Mouse (Mus musculus) activated CD4-positive, CD25-positive, alpha-beta regulatory T cell (primary cell): ENCODE results near the gene Oard1. TPM values are rescaled to one million over a fixed set of nuclear protein-coding genes. Genes with fewer than 3 reads are reported as not detected.

ENCODE experiments used
- polyA plus RNA-seq, 2 experiments: library from polyadenylated mRNA; unstranded; fragments of 100-300 nt; shearing (Covaris generic); gene quantifications; one replicate each; pipeline ENCODE4 v1.2.1; 2017

The Oard1 gene
- 10 to 100 TPM; 57.9 to 80.4 TPM for polyA plus RNA-seq

GRCm38 (mm10) chr17:48409380-48410298 lies at the start of gene Oard1, which contains the start of gene Nfya:
Gene Oard1 (plus strand): TSS chr17:48410014.
Gene Nfya (minus strand): TSS chr17:48409906.

GRCm38 (mm10) chr17:48432158-48432980 lies 22.6 kb downstream of the Oard1 start, which contains the start of gene Apobec2:
Gene Apobec2 (minus strand): TSS chr17:48432930.

GRCm38 (mm10) chr17:48451353-48451675 lies 41.5 kb downstream of the Oard1 start, which contains the start of gene Tspo2:
Gene Tspo2 (minus strand): TSS chr17:48451522.

GRCm38 (mm10) chr17:48454688-48455087 lies 44.9 kb downstream of the Oard1 start, which contains the start of gene Unc5cl:
Gene Unc5cl (plus strand): TSS chr17:48454901.

Other genes starting within 250 kb of the Oard1 start
- under 1 TPM in 1 of 2 experiments, not detected in 1; 0.31 TPM for gene A530064D06Rik, start 242.7 kb upstream of the Oard1 start, polyA plus RNA-seq
- gene Trem1, start 177.2 kb upstream of the Oard1 start, polyA plus RNA-seq: under 1 TPM in 1 of 2 experiments, not detected in 1; 0.07 TPM
- not detected for gene Trem3, start 162.2 kb upstream of the Oard1 start, polyA plus RNA-seq
- gene Treml4, start 145.7 kb upstream of the Oard1 start, polyA plus RNA-seq: 1 to 10 TPM in 1 of 2 experiments, under 1 TPM in 1; 0.97 to 2.1 TPM
- 10 to 100 TPM; 15.6 to 38.8 TPM for gene Treml2, start 110.5 kb upstream of the Oard1 start, polyA plus RNA-seq
- gene B430306N03Rik, start 93.9 kb upstream of the Oard1 start, polyA plus RNA-seq: 1 to 10 TPM; 3.0 to 4.3 TPM
- gene Trem2, start 63.6 kb upstream of the Oard1 start, polyA plus RNA-seq: under 1 TPM in 1 of 2 experiments, not detected in 1; 0.22 TPM
- gene Treml1, start 50.1 kb upstream of the Oard1 start, polyA plus RNA-seq: under 1 TPM in 1 of 2 experiments, not detected in 1; 0.42 TPM
- gene Nfya, start 108 bp upstream of the Oard1 start, polyA plus RNA-seq: 1 to 10 TPM; 4.5 to 8.6 TPM
- gene Apobec2, start 22.9 kb downstream of the Oard1 start, polyA plus RNA-seq: 10 to 100 TPM; 15.0 to 22.1 TPM
- gene Tspo2, start 41.5 kb downstream of the Oard1 start, polyA plus RNA-seq: 1 to 10 TPM in 1 of 2 experiments, under 1 TPM in 1; 0.36 to 2.0 TPM
- gene Unc5cl, start 44.9 kb downstream of the Oard1 start, polyA plus RNA-seq: 10 to 100 TPM; 37.7 to 43.4 TPM